Mouse (Mus musculus) brain, embryonic 14.5 days (tissue): ENCODE data around the gene Gm17657.

ENCODE experiments used
- CTCF ChIP-seq: fragments of 200-500 bp; IDR thresholded peaks from 2 replicates; pipeline ENCODE4 v1.5.1; 2012; ENCODE audit warnings: inconsistent platforms, mild to moderate bottlenecking, moderate library complexity, borderline replicate concordance; ENCODE audit not compliant: insufficient read depth, insufficient read length; ENCODE audit errors: extremely low read depth
- POLR2A ChIP-seq: fragments of 200-500 bp; IDR thresholded peaks from 2 replicates; pipeline ENCODE4 v1.6.1; 2012; ENCODE audit warnings: mild to moderate bottlenecking, inconsistent platforms, borderline replicate concordance; ENCODE audit not compliant: poor library complexity, insufficient read depth, insufficient read length, severe bottlenecking; ENCODE audit errors: extremely low read depth

GRCm38 (mm10) chr17:29599051-29599450 is 49.6 kb upstream of the Gm17657 start:
- no peak for TF ChIP-seq CTCF
- no peak for TF ChIP-seq POLR2A
